Mouse (Mus musculus) brain, embryonic 18.5 days (tissue): Measurements from ENCODE around the gene Btn1a1.

Experiments
- DNase-seq: peaks from one replicate; pipeline ENCODE4 v3.0.0-alpha.2; 2012; ENCODE audit warnings: low read depth, low spot score

Gene Btn1a1

DNA sequence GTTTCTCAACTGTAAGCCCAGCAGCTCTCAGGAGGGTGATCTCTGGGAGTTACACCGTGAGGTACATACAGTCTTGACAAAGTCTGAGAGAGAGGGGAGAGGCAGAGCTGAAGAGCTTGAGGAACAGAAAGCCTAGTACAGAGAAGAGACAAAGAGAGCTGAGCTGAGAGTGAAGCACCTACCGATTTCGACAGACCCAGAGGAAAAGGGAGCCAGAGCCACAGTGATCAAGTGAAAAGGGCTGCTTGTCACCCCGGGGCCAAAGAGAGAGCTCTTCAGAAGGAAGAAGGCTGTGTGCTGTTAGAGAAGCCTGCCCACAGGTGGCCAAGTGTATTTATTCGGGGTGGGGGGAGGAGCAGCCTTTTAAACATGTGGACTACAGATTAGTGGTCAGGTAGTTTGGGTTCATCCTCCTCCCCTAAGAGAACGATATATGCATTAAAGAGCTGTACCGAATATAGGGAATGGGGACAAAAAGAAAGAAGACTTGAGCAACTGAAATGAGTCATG lies at the start of gene Btn1a1:
Gene Btn1a1 (minus strand): TSS at position 302 of the 510 bp plus-strand sequence.
- DNase-seq: no peak

DNA sequence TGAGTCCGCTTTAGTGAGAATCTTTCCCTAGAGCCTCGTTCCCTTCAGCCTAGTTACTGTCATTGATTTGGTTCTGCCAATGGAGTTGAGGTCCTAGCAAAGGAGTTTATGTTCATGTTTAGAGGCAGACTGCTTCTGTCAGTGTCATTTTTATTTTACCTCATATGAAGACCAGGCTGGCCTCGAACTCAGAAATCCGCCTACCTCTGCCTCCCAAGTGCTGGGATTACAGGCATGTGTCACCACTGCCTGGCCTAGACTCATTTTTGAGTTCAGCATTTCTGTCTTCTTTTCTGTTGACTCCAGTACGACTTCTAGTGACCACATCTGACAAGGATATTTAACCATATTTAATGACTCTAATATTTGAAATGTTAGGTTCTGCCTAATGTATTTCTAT lies 49.6 kb upstream of the Btn1a1 start:
- no peak for DNase-seq

DNA sequence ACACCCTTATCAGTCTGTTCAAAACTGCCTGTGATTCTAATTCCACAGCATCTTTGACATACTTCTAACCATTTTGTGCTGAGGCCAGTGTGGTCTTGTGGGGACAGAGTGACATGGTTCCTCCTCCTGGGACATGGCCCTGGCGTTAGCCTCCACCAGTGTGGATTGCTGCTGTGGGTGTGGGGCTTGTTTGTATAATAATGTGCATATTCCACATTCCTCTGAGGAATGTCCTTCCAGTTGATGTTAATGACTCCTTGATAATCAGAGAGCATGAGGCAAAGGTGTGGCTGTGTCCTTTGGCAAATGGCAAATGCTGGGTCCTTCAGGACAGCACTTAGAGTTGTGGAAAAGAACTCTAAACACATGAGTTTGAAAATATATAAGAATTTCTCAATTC lies 47.8 kb upstream of the Btn1a1 start:
- no peak for DNase-seq

DNA sequence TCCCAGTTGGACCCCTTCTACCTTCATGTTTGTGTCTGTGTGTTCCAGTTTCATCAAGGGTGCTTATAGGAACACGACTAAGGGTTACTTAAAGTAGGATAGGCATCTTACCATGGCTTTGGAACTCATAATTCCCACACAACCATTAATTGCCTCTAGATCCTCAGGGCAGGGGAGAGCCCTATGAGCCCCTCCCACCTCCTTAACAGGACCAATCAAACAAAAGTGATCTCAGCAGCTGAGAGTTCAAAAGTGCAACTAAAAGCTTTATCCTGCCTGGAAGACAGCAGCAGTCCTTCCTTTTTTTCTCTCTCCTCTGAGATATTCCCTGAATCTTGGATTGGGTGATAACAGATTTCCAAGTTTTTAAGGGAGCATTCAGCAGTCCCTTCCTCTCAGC lies 44.4 kb upstream of the Btn1a1 start:
- DNase-seq: no peak

DNA sequence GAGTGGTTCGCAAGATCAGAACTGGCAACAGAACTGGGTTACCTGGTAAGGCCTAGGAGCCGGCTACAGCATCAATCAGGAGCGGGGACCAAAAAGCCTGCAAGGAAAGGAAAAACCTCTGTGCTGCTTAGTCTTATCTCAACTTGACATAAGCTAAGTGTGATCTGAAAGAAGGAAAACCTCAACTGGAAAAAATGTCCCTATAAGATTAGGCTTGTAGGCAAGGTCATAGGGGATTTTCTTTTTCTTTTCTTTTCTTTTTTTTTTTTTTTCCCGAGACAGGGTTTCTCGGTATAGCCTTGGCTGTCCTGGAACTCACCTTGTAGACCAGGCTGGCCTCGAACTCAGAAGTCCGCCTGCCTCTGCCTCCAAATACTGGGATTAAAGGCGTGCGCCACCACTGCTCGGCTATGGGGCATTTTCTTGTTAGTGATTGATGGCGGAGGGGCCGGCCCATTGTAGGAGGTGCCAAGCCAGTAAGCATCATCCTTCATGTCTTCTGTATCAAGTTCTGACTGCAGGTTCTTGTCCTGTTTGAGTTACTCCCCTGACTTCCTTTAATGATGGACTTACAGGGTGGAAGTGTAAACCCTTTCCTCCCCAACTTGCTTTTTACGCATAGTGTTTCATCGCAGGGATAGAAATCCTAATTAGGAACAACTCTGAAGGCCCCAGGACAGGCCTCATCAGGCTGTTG lies 41.3 kb upstream of the Btn1a1 start:
- DNase-seq: no peak

DNA sequence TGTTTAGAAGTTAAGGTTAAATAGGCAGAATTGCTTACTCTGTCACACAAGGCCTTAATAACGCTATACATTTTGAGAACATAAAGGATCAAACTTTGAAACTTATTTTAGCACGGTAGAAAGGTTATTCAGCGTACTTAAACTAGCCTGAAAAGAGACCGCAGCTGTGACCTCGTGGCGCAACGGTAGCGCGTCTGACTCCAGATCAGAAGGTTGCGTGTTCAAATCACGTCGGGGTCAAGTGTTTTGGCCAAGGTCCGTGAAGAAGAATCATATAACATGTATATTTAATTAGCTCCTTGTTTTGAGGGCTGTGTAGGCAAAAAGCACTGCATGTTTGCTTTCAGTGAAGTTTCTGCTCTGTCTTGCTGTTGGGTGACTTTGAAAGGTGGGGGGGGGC lies 40.6 kb upstream of the Btn1a1 start:
- no peak for DNase-seq

DNA sequence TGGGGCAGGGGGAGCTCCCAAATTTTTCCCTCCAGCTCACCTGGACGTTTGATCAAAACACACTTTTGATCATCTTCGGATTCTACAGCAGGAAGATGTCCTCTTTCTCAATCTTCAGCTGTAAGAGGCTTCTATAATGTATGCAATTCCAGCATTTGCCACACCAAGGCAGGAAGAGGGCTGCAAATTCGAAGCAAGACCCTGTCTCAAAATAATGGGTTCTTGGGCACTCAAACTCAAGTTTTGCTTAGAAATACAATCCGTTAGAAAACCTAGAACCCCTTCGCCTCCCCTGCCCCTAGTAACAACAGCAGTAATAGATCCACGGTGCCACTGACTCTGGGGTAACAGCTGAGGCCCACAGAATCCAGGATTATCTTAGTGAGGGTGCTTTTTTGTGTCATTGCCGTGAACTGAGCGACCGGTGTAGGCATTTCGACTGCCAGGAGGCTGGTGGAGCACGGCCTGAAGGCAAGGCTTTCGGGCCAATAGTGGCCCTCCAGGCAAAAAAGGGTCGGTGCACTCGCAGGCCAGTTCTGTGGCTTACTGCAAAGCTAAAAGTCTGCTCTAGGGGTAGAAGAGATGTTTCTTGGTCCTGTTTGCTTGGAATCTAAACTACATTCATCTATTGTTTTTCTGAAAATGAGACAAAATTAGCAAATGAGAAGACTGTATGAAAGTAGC lies 40.1 kb upstream of the Btn1a1 start:
- DNase-seq: no peak

DNA sequence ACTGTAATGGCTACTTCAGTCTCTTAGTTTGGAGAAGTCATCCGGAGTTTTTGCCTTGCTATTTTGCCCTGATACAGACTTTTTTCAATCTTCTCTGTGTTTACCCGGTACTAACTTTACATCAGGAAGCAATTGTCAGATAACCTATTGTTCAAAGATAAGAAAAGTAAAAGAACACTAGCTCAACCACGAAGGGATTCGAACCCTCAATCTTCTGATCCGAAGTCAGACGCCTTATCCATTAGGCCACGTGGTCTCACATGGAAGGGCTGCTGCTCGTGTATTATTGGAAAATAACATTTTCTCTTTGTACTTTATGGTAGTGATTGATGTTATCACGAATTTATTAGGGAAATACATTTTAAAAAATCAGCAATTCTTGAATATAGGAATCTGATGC lies 38.1 kb upstream of the Btn1a1 start:
- DNase-seq: no peak

DNA sequence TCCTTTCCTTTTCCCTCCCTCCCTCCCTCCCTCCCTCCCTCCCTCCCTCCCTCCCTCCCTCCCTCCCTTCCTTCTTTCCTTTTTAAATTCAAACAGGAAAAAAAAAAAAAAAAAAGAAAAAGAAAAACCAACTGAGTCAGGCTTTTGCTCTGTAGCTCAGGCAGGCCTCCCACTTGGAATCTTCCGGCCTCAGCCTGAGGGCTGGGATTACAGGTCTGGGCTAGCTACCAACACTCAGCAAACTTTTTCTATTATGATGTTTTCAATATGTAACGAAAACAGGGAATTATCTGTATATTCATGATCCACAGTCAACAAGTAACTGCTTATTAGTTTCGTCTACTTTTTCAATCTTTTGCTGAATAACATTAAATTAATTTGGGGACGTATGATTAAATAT lies 37.2 kb upstream of the Btn1a1 start:
- no peak for DNase-seq

DNA sequence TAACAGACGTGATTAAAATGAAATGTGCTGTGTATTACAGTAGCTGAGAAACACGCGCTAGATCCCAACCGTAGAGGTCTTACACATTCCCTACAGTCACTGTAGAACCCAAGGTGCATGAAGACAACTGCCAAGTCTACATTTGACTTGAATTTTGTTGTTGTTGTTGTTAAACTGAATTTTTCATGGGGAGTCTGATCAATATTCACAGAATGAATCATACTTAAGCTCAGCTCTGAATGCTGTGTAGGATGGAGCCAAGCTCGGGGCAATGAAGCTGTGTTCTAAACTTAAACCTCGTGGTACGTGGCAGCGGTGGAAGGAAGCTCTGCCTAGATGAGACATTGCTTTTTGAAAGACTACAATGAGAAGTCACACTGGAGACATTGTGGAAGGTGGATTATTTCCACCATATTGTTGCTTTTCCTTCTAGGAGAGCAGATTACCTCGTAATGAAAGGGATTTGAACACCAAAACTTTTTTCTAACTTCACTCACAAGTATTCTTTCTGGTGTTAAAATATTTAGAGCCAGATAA lies 36.4 kb upstream of the Btn1a1 start:
- no peak for DNase-seq

DNA sequence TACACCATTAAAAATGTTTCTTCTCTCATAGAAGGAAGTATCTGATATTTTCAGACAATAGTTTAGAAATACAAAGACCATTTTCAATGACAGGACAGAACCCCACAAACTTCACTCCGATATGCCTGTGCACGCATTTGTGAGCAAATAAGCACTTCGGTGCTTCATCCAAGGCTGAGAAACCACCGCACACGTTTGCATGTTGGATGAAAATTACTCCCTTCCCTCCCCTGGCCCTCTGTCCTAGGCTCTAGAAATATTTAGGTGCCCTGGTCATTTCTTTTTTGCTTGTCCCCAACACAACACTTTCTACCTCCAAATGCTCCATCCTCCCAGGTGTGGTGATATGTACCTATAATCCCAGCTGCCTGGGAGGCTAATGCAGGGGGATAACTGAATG lies 35.8 kb upstream of the Btn1a1 start:
- no peak for DNase-seq

DNA sequence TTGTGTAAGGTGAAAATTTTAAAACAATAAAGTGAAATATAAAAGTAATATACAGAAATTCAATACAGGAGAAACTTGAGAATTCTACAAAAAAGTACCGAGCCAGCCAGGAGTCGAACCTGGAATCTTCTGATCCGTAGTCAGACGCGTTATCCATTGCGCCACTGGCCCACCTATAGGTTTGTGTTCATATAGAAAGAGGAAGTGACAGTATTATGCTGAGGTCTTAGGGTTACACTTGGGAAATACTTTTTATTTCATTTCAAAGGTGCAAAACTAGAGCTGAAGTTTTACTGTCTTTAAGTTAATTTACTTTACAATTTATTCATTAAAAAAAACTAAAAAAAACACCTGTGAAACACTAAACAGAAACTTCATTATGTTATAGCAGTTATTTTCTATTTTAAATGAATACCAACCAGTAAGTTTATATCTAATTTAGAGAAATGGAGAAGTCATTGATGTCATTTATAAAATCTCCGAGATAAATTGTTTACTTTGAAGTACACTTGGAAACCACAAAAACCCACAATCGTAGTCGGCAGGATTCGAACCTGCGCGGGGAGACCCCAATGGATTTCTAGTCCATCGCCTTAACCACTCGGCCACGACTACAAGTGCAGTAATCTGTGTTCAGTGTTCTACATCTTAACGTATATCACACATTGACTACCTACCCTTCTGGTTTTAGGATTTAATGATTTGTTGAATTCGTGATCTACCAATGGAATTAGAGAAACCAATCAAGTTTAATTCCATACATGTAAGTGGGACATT lies 34.9 kb upstream of the Btn1a1 start:
- no peak for DNase-seq

DNA sequence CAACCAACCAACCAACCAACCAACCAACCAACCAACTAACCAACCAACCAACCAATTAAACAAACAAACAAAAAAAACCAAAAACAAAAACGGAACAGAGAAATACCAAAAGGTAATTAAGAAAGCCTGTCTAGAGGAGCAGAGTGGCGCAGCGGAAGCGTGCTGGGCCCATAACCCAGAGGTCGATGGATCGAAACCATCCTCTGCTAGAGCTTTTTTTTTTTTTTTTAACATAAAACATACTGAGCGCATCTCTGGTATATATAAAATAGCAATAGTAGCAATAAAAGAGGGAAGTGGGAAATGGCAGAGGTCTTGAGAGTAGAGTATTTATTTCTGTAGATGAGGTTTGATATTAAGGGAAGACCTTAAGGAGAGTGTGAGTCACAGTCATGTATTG lies 34.2 kb upstream of the Btn1a1 start:
- no peak for DNase-seq

DNA sequence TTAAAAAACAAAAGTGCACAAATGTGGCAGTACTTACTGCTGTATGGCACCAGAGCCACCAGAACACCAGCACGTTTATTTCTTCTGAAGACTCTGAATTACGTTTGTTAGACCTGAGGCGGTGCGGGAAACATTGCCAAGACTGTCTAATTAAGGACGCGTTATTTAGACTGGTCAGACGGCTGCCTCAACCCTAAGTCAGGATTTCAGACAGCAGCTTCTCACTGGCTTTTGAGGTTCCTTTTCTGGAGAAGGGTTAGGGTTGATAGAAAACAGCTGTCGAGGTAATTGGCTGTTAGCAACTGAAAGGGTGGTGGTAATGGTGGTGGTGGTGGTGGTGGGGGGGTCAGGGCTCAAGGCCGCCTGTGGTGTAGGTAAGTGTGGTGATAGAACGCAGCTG lies 33.0 kb upstream of the Btn1a1 start:
- no peak for DNase-seq

DNA sequence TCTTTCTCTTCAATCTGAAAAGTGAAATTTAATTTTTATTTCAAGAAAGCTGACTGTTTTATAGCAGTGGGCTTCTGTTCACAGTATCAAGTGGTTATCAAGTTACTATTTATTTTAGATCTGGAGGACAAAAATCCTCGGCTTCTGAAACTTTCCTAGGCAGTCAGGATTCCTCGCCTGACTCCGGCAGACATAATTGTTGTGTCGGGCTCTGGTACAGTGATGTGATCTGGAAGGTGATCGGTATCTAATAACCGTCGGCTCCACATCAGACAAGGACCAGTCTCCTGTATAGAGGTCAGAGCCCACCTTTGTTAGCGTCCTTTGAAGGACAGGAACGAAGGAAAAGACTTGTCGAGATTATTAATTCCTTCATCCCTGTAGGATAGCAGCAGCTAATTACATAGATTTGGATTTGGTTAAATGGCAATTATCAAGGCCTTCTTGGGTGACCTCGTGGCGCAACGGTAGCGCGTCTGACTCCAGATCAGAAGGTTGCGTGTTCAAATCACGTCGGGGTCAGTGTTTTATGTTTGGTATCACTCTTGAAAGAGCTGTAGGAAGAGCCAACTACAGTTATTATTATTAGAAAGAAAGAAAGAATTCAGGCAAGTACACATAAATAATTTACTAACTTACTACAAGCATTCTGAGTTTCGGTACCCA lies 32.1 kb upstream of the Btn1a1 start:
- DNase-seq: no peak

DNA sequence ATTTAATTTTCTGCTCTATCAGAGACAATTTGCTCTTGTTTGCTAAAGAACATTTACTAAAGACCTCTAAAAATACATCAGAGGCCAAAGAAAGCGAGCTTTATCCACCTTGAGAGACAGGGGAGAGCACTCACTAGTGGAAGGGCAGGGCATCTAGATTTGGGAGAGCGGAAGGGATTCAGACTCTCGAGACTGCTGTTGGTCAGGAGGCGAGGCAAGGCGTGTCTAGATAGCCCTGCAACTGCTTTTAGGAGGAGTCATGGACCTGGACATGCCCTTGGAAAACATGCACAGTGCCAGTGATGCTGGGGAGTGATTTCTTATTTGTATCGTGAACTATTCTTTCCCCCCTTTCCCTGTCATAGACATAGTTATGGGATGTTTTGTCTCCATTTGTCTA lies 29.8 kb upstream of the Btn1a1 start:
- DNase-seq: no peak

DNA sequence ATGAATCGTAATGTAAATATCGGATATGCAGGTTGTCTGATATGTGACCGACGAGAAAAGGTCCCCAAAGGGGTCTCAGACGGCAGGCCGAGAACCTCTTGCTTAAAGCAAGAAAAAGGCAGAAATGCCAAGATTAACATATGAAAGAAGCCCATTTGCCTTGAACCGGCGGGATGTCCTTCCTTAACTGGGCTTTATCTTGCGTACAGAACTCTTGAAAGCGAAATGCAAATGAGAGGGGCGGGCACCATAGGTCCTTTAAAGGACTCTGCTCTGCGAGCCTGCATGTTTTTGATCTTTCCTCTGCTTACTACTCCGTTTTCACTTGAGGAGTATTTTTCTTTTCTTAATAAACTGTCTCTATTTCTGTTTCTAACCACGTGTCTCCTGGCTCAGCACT lies 26.3 kb upstream of the Btn1a1 start:
- no peak for DNase-seq

DNA sequence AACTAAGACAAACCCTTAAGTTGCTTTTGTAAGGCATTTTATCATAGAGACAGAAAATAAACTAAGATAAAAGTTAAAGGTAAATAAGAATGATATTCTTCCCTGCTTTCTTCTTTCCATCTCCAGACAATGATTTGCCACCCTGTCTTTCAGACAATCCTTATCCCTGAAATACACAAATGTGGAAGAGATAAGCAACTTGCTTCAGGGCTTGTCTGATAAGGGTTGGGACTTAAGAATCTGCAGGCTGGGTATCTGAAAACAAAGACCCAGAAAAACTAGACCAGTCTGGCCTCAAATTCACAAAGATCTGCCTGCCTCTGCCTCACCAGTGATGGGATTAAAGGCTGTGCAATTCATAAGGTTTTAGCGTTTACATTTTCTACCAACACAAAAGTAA lies 25.6 kb upstream of the Btn1a1 start:
- no peak for DNase-seq

DNA sequence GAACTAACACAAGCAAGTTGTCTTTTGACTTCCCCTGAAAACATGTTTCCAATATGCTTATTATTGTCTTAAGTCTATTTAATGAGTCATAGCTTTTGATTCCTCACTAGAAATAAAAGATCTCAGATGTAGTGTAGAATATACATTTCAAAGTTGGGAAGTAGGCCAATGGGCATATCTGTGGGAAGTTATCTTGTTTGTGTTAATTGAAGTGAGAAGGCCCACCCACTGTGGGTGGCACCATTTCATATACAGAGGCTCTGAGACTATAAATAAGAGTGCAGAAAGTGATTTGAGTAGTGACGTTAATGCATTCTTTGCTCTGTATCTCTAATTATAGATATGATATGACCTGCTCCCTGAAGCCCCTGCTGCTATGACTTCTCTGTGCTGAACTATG lies 25.2 kb upstream of the Btn1a1 start:
- no peak for DNase-seq

DNA sequence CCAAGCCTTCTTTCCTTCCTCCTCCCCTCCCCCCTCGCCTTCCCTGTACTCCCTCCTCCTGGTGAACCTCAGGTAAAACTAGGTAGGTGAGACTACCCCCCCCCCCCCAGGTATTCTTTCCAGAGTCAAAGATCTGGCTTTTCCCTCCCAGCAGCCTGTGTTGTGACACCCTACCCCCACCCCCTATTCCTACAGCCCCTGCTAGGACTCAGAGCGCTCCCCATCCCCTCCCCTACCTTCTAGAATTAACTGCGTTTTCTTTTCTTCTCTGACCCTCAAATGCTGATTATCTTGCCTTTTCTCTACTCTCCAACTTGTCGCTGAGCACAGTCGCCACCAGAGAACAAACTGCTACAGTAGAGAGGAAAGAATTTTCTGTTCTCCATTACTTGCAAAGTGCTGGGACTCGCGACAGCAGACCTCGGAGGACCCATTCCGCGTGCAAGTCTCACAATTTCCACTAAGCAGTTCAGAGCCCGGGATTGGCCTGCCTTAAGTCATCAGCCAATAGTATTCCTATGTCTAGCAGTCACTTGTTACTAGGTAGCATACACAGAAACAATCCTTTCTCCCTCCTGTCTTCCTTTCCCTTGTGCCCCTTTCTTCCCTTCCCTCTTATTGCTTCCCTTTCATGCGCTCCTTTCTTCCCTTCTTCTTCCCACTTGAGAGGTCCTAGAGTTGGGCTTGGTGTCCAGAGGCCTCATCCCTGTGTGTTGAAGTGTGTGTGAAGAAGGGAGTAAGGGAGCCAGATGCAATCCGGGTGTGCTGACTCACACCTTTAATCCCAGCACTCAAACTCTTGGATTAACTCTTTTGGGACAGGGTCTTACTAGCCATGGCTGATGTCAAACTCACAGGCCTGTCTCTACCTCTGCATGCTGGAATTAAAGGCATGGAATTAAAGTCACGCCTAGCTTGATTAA lies 23.0 kb upstream of the Btn1a1 start, which contains the start of gene Btn2a2:
Gene Btn2a2 (minus strand): TSS at position 458 of the 923 bp plus-strand sequence.
- DNase-seq: peak; percentile 75

DNA sequence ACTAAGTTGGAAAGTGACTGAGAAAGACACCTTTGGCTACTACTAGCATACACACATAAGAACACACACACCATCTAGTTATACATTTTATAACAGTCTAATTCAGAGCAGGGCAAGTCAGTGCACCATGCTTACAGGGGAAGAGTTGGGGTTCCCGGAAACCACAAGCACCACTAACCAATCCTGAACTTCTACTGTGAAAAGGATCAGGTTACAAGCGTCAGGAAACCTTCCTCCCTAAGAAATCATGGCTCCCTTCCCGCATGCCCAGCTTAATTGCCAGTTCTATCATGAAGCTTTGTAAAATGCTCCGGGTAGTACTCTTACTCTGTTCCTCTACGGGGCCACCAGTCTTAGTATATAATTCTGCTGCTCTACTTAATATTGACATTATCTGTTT lies 19.6 kb upstream of the Btn1a1 start:
- no peak for DNase-seq
